Mouse (Mus musculus) kidney, embryonic 15.5 days (tissue): ENCODE results near the gene Utp4. TPM values are rescaled to one million over a fixed set of nuclear protein-coding genes. Genes with fewer than 3 reads are reported as not detected.
A peak's percentile ranks its signal among the peaks of the same experiment; 100 is the strongest.

ENCODE experiments used
- ATAC-seq: fragments of 200-750 bp; cut with Nextera tagmentation; replicated peaks from 2 replicates; pipeline ENCODE4 v1.8.0; 2017; ENCODE audit warnings: moderate TSS enrichment; ENCODE audit not compliant: low FRiP score
- H3K27ac ChIP-seq: fragments of 300-500 bp; sonication (generic); 2 replicates; pipeline ENCODE4 v1.5.1; 2015; ENCODE audit warnings: mild to moderate bottlenecking, inconsistent platforms
- H3K27me3 ChIP-seq: fragments of 300-500 bp; sonication (generic); 2 replicates; pipeline ENCODE4 v1.6.1; 2015; ENCODE audit warnings: inconsistent platforms
- H3K36me3 ChIP-seq: fragments of 300-500 bp; sonication (generic); 2 replicates; pipeline ENCODE4 v1.6.1; 2015; ENCODE audit warnings: inconsistent platforms
- H3K4me1 ChIP-seq: fragments of 300-500 bp; sonication (generic); 2 replicates; pipeline ENCODE4 v1.6.1; 2015; ENCODE audit warnings: inconsistent platforms
- H3K4me2 ChIP-seq: fragments of 300-500 bp; sonication (generic); 2 replicates; pipeline ENCODE4 v1.6.1; 2015; ENCODE audit warnings: moderate library complexity, mild to moderate bottlenecking, inconsistent platforms
- H3K4me3 ChIP-seq: fragments of 300-500 bp; sonication (generic); replicated peaks from 2 replicates; pipeline ENCODE4 v1.5.1; 2015; ENCODE audit warnings: mild to moderate bottlenecking, inconsistent platforms
- H3K9ac ChIP-seq: fragments of 300-500 bp; sonication (generic); 2 replicates; pipeline ENCODE4 v1.6.1; 2015; ENCODE audit warnings: mild to moderate bottlenecking, inconsistent platforms
- H3K9me3 ChIP-seq: fragments of 300-500 bp; sonication (generic); replicated peaks from 2 replicates; pipeline ENCODE4 v1.6.1; 2016; ENCODE audit warnings: inconsistent platforms
- WGBS: fragments of 180-500 bp; shearing (Covaris S2); methylation state at CpG from one replicate; pipeline ENCODE4 v1.1.7; 2015; ENCODE audit warnings: mixed read lengths; 5-methylcytosine and 5-hydroxymethylcytosine counted together
- polyA plus RNA-seq: library from polyadenylated mRNA; unstranded; fragments of >200 nt; fragmentation: Nextera tagmentation; extraction: Ambion mirVana; gene quantifications from 2 replicates; pipeline ENCODE4 v1.2.1, GENCODE M21; 2015

Gene Utp4
- polyA plus RNA-seq = 85.8 and 86.4 TPM in 2 replicates

DNA sequence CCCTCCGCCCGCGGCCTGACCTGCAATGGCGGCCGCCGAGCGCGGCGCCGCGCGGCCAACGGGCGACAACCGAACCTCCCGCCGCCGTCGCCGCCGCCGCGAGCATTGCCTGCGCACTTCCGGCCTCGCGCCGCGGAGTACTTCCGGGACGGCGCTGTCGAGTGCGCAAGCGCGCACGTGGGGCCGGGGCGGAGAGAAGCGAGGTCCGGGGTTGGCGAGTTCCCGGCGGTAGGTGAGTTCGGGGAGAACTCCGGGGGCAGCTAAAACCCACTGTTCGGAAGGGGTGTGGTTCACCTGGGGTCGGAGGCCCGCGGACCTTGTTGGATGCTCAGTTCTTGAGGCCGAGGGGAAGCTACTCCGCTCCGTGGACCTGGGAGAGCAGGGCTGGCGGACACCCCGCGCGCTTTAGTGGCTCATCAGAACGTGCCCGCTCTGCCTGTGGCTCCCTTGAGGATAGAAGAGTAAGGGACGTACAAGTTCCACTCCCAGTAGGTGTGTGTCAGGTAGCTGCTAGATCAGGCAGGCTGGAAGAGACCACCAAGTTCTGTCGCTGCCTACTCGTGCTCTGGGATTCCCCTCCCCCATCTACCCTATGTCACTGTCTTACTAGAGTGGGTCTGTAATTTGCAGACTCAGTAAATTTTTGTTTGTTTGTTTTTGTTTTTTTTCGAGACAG, at the start of gene Utp4:
Gene Utp4 (plus strand): TSS at position 156 of the 676 bp plus-strand sequence.
- Histone ChIP-seq H3K27ac (peak within 1 kb of the TSS; percentile 97), H3K36me3 (peaks cover 40% of the 10 kb centered on the region), H3K4me3 (peak within 1 kb of the TSS; percentile 99), H3K4me2 (peak within 1 kb of the TSS; percentile 72), H3K4me1 (peaks cover 43% of the 10 kb centered on the region), H3K9me3 (no peaks in the 10 kb centered on the region), H3K27me3 (no peaks in the 10 kb centered on the region), H3K9ac (peak within 1 kb of the TSS; percentile 96)
- WGBS = under 1% methylated on average over 63 of the region's 63 CpGs
- ATAC-seq = peak; percentile 93

DNA sequence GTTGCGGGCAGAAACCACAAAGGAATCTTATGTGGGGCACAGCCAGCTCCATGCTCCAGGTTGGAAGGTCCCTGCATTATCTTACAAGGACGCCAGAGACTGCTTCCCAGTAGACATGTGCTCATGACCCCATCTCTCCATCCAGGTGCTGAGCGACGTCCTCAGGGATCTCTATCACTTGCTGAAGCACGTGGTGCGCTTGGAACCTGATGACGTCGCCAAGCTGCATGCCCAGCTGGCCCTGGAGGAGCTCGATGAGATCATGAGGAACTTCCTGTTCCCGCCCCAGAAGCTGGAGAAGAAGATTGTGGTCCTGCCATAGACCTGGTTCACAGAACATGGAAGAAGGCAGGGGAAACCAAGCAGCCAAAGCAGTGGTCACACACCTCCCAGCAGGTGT, 43.4 kb upstream of the Utp4 start:
- H3K4me2 ChIP-seq = no peak overlapping the region
- no peak overlapping the region for H3K4me3 ChIP-seq
- no peaks in the 10 kb centered on the region for H3K9me3 ChIP-seq
- no peak overlapping the region for H3K9ac ChIP-seq
- ATAC-seq = no peak
- no peak overlapping the region for H3K27ac ChIP-seq
- 85% methylated on average over 10 of the region's 10 CpGs for WGBS
- no peaks in the 10 kb centered on the region for H3K27me3 ChIP-seq
- peaks cover 11% of the 10 kb centered on the region for H3K4me1 ChIP-seq
- peaks cover 13% of the 10 kb centered on the region for H3K36me3 ChIP-seq

DNA sequence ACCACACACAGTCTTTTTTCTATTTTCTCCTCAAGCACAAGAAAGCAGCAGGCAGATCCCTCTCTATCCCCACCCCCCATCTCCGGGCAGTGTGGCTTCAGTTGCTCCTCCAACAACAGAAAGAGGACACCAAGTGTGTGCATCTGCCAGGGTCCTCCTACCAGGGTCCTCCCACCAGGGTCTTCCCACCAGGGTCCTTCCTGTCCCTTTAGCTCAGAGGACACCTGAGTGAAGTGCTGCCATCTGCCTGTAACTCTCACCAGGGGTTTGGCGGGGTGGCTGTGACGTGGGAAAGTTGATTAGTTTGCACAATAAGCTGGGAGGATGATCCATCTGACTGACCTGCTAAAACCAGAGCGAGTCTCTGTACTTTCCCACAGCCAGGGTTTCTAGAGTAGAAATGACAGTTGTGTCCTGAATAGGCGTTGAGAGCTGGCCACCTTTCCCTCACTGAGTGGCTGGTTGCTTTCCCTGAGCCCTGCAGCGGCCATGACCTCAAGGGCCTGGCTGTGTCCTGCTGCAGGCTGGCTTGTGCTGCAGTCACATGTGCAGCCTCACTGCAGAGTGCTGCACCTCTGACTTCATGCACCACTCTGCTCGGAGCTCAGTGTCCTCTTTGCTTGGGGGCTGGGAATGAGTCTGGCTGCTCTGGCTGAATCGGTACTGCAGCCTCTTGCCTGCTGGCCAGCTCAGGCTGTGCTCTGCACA, 38.7 kb upstream of the Utp4 start:
- Histone ChIP-seq H3K9ac (no peak overlapping the region), H3K4me1 (peaks cover 14% of the 10 kb centered on the region), H3K4me2 (no peak overlapping the region), H3K4me3 (no peak overlapping the region), H3K27me3 (no peaks in the 10 kb centered on the region), H3K36me3 (peaks cover 13% of the 10 kb centered on the region), H3K9me3 (no peaks in the 10 kb centered on the region), H3K27ac (peak overlapping the region; percentile 76)
- ATAC-seq = peak; percentile 77
- 32% methylated on average over 8 of the region's 8 CpGs for WGBS

DNA sequence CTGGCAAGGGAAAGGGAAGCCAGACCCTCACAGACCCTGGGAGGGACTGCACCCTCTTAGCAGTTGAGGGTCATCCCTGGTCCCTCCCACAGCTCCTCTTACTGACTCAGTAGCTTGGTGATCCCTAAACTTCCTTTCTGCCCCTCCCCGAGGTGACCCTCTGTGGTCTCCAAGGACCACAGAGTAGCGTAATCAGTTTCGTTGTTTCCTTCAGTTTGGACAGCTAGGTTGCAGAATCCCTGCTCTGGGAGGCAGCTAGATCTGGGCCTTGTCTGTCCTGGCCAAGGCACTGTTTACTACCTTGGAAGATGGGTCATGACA, 38.2 kb upstream of the Utp4 start:
- no peaks in the 10 kb centered on the region for H3K27me3 ChIP-seq
- no peak overlapping the region for H3K4me3 ChIP-seq
- peaks cover 10% of the 10 kb centered on the region for H3K36me3 ChIP-seq
- peaks cover 14% of the 10 kb centered on the region for H3K4me1 ChIP-seq
- no peak overlapping the region for H3K4me2 ChIP-seq
- no peak overlapping the region for H3K9ac ChIP-seq
- H3K9me3 ChIP-seq = no peaks in the 10 kb centered on the region
- WGBS = 69% methylated on average over 3 of the region's 3 CpGs
- H3K27ac ChIP-seq = peak overlapping the region; percentile 76
- peak; percentile 52; the same call in 1 of the 2 replicates for ATAC-seq

DNA sequence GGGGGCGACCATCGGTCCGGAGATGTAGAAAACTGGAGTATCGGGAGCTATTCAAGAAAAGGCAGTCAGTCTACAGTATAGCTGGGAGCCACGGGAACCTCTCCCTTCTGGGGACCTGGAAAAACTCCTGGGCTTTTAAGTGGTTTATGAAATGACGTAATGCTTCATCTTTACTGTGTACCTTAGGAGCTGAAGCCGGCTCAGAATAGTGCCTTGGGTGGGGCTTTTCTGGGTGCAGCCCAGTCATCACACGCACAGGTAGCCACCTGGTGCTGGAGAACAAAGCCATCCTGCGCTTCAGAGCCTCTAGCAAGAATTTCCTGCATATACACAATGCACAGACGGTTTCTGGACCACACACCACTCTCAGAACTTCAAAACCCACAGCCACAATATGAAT, 30.6 kb upstream of the Utp4 start:
- no peaks in the 10 kb centered on the region for H3K9me3 ChIP-seq
- H3K27me3 ChIP-seq = peaks cover 10% of the 10 kb centered on the region; the same call in 1 of the 2 replicates
- H3K36me3 ChIP-seq = no peaks in the 10 kb centered on the region
- H3K9ac ChIP-seq = no peak overlapping the region
- no peak for ATAC-seq
- no peak overlapping the region for H3K27ac ChIP-seq
- WGBS = 91% methylated on average over 10 of the region's 10 CpGs
- H3K4me2 ChIP-seq = no peak overlapping the region
- H3K4me3 ChIP-seq = no peak overlapping the region
- no peaks in the 10 kb centered on the region for H3K4me1 ChIP-seq

DNA sequence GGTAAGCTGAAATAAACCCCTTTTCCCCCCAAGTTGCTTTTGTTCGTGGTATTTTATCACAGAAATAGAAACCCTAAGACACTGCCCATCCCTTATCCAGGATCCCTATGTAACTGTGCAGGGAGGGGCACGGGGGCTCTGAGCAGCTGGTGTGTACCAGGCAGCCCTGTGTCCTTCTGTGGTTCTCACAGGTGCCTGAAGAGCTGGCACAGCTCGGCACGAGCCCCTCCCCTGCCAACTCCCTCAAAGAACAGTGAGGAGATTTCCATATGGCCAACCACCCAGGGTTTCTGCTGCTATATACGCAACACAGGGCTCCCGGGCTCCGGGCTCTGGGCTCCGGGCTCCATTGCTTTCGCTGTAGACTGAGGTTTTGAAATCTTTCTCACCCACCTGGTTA, 28.1 kb upstream of the Utp4 start:
- 76% methylated on average over 9 of the region's 9 CpGs for WGBS
- ATAC-seq = no peak
- H3K4me1 ChIP-seq = peaks cover 10% of the 10 kb centered on the region
- H3K4me2 ChIP-seq = no peak overlapping the region
- H3K9ac ChIP-seq = no peak overlapping the region
- no peak overlapping the region for H3K4me3 ChIP-seq
- no peak overlapping the region for H3K27ac ChIP-seq
- no peaks in the 10 kb centered on the region for H3K36me3 ChIP-seq
- H3K27me3 ChIP-seq = peaks cover 29% of the 10 kb centered on the region
- H3K9me3 ChIP-seq = no peaks in the 10 kb centered on the region

DNA sequence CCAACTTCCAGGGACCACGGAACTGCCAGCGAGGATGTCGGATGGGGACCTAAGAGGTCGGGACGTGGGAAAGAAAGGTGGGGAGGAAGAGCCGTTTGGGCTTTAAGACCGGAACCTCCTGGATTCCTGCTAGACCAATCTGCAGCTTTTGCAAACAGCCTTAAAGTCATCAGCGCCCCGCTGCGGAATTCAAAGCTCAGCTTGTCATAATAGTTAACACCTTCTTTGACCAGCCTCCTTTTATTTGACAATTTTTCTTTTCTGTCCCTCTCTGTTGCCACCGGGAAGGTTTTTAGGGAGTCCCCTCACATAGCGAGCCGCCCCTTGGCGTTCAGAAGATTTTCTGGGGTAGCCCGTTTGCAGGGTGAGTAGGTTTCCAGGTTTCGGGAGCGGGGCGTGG, 23.4 kb upstream of the Utp4 start, which contains the start of gene Has3:
Gene Has3 (plus strand): TSS at position 192 of the 400 bp plus-strand sequence.
- ATAC-seq = no peak
- peak within 1 kb of the TSS; percentile 98 for H3K4me2 ChIP-seq
- H3K36me3 ChIP-seq = peaks cover 13% of the 10 kb centered on the region
- H3K27me3 ChIP-seq = peaks cover 42% of the 10 kb centered on the region
- H3K4me3 ChIP-seq = peak within 1 kb of the TSS; percentile 61
- 1% methylated on average over 18 of the region's 18 CpGs for WGBS
- H3K27ac ChIP-seq = peak within 1 kb of the TSS; percentile 28
- H3K9ac ChIP-seq = peak within 1 kb of the TSS; percentile 70
- no peaks in the 10 kb centered on the region for H3K9me3 ChIP-seq
- H3K4me1 ChIP-seq = peaks cover 41% of the 10 kb centered on the region

DNA sequence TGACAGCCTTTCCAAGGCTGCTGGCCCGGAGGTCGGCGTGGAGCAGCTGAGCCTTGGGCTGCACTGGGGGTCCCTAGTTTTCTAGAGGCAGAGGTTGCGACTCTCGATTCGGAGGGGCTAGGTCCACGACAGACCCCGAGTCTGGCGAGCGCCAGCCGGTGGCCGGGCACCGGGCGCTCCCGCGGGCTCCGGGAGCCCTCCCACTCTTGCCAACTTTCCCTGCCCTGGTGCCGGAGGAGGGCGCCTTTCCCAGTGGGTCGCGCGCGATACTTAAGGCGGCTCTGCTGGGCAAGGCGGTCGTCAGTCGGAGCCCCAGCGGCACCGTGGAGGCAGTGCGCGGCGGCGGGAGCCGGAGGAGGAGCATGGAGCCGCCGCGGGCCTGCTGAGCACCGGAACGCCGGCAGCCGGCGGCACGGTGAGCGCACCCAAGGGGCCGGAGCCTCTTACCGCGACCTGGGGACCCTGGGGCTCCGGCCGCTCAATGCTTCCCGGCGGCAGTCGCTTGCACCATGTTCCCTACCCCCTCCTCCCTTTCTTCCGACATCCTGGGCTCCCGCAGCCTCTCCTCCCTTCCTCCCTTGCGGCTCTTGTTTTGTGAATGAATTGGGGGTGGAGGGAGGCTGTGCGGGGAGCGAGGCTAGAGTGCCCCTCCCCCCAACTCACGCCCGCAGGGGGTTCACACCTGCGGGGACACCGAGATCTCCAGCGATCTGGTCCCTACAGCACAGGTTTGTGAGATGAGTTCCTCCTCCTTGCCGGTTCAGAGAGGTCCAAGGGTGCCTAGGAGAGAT, 22.7 kb upstream of the Utp4 start:
- peak; percentile 37 for ATAC-seq
- peak overlapping the region; percentile 28 for H3K27ac ChIP-seq
- peak overlapping the region; percentile 98 for H3K4me2 ChIP-seq
- H3K4me3 ChIP-seq = peak overlapping the region; percentile 61
- H3K9ac ChIP-seq = peak overlapping the region; percentile 70
- H3K9me3 ChIP-seq = no peaks in the 10 kb centered on the region
- peaks cover 19% of the 10 kb centered on the region for H3K36me3 ChIP-seq
- H3K4me1 ChIP-seq = peaks cover 41% of the 10 kb centered on the region
- WGBS = under 1% methylated on average over 63 of the region's 63 CpGs
- H3K27me3 ChIP-seq = peaks cover 38% of the 10 kb centered on the region

DNA sequence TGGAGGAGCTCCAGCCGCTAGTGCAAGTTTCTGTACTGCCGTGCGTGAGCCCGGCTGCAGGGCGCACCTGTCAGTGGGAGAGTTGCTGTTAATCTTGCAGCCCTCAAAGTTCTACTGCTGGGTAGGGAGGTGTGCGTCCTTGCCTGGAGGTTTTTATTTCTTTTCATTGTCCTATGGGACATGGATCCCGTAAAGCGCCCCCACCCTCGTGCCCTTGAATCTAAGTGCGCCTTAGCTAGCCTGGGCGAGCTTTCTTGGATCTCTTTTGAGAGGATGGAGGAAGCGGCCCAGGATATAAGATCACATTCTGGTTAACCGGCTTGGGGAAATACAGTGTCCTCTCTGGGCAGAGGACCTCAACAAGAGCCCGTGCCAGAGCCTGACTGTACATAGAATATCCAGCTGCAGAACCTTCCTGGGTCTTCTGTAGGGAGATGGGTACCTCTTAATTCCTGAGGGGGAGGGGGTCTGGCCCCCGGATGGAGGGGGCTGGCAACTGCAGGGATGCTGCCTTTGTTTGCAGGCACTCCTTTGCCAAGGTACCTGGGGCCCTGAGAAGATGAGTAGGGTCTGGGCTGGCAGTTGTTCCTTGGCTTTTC, 22.0 kb upstream of the Utp4 start:
- H3K36me3 ChIP-seq = peaks cover 25% of the 10 kb centered on the region
- no peaks in the 10 kb centered on the region for H3K9me3 ChIP-seq
- H3K4me1 ChIP-seq = peaks cover 41% of the 10 kb centered on the region
- peak overlapping the region; percentile 28 for H3K27ac ChIP-seq
- peaks cover 38% of the 10 kb centered on the region for H3K27me3 ChIP-seq
- H3K4me2 ChIP-seq = peak overlapping the region; percentile 98
- peak overlapping the region; percentile 70 for H3K9ac ChIP-seq
- WGBS = 1% methylated on average over 15 of the region's 15 CpGs
- peak; percentile 13 for ATAC-seq
- H3K4me3 ChIP-seq = peak overlapping the region; percentile 61

DNA sequence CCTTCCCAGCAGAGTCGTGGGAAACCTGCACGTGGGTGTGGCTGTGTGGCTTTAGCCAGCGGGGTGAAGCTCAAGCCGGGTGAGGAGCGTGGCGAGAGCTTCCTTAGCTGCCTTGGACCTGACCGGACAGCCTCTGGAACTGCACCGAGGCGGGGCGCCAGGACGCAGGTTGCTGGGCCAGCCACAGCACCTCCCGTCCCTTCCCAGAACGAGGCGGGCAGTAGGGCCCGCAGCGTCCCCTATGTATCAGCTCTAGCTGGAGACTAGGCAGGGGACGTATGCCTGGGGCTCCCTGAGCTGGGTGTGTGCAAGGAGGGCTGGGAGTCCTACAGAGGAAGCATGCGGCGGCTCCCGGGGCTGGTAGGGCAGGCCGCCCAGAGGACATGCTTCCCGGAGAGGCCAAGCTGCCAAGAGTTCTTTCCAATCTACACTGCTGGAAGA, 21.5 kb upstream of the Utp4 start:
- H3K4me1 ChIP-seq = peaks cover 41% of the 10 kb centered on the region

DNA sequence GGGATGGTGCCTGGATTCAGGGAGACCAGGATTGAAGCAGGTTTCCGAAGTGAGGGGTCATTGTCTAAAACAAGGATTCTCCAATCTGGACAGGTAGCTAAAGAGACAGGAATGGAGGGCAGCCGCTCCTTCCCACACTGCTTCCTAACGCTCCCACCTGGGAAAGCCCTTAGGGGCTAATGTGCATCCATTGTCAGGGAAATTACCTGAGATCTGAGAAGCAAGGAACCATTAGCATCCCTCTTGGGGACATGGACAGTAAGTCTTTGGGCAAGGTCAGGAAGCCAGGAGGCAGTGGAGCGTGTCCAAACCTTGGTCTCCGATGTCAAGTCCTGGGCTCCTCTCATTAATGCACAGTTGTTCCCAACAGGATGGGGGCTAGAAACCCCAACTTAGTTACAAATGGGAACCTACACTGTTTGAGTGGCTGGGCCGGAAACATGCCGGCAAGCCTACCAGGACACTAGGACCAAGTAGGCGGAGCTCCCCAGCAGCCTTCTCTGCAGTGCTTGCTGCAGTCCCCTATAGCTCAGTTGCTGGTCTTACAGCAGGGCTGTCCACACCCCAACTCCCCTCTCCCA, 20.9 kb upstream of the Utp4 start:
- peaks cover 32% of the 10 kb centered on the region for H3K27me3 ChIP-seq
- no peaks in the 10 kb centered on the region for H3K9me3 ChIP-seq
- 5% methylated on average over 8 of the region's 8 CpGs for WGBS
- peak overlapping the region; percentile 70 for H3K9ac ChIP-seq
- H3K4me3 ChIP-seq = peak overlapping the region; percentile 61
- peaks cover 36% of the 10 kb centered on the region for H3K36me3 ChIP-seq
- H3K4me2 ChIP-seq = peak overlapping the region; percentile 98
- peaks cover 41% of the 10 kb centered on the region for H3K4me1 ChIP-seq
- H3K27ac ChIP-seq = peak overlapping the region; percentile 28
- no peak for ATAC-seq

More for the DNA sequence above, 21.5 kb upstream of the Utp4 start:
- Histone ChIP-seq H3K36me3 (peaks cover 30% of the 10 kb centered on the region), H3K9me3 (no peaks in the 10 kb centered on the region), H3K9ac (peak overlapping the region; percentile 70), H3K27me3 (peaks cover 38% of the 10 kb centered on the region), H3K27ac (peak overlapping the region; percentile 28), H3K4me2 (peak overlapping the region; percentile 98), H3K4me3 (peak overlapping the region; percentile 61)
- under 1% methylated on average over 22 of the region's 22 CpGs for WGBS
- ATAC-seq = peak; percentile 62
